Mouse (Mus musculus): ENCODE data around the gene Scoc.

- no peak for TF ChIP-seq KAT2A (conservative IDR thresholded peaks at IDR 0.05; ENCODE audit: low read depth, low read length)
- TF ChIP-seq CTCF (IDR thresholded peaks at IDR 0.05 in 2 of 3, conservative IDR thresholded peaks at IDR 0.05 in 1 of 3; ENCODE audit: control insufficient read depth in 1 of 3, insufficient read depth in 1 of 3, low read depth in 2 of 3, low read length in 3 of 3, poor library complexity in 1 of 3, severe bottlenecking in 1 of 3): no peak
- TF ChIP-seq E2F4 (IDR thresholded peaks at IDR 0.05; ENCODE audit: borderline replicate concordance, low read depth, low read length): no peak
Measured at GRCm38 (mm10) chr8:83396680-83397079, 61.5 kb downstream of the Scoc start.

All from MEL (cell line).